ENCODE assay signal across 36 mouse cellular contexts in the genomic region with DNA sequence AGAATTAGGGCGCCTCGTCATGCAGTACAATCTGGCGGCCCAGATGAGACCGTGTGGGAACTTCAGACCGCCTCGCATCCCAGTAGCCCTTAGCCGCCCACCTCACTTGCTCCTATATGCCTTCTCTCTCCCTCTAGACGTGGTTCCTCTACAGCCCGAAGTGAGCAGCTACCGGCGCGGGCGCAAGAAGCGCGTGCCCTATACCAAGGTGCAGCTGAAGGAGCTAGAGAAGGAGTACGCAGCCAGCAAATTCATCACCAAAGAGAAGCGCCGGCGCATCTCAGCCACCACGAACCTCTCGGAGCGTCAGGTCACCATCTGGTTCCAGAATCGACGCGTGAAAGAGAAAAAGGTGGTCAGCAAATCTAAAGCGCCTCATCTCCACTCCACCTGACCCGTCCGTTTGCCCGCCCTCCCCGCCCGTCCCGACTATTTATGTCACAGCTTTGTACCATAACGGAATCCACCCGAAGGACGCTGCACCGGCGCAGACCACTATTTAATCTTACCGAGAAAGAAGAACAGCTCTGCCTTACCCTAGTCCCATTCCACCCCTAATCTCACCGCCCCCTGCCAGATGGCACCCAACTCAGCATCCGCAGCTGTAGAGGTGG. TPM values are rescaled to one million over a fixed set of nuclear protein-coding genes. Genes with fewer than 3 reads are reported as not detected.
DNase-seq lines count a peak whose midpoint lies in the region; ATAC-seq and TF ChIP-seq lines count a peak whose summit lies in the region.
"Had no signal": no experiment of that assay in that cellular context is flagged by ENCODE, and none has a peak within 500 bp of the region (broad histone marks: within the 10 kb centered on the region; RNA-seq: fewer than 3 reads in every experiment).

No protein-coding gene starts in this region.

- H3K9me3 ChIP-seq in E14TG2a.4 (ENCODE audit: low read length), result no peaks in the 10 kb centered on the region
- H3K9me3 ChIP-seq in ES-Bruce4 (replicated peaks; ENCODE audit: control insufficient read depth, insufficient read depth, low read length, poor library complexity, severe bottlenecking), result no peaks in the 10 kb centered on the region
- H3K9me3 ChIP-seq in limb, embryonic 11.5 days (ENCODE audit: control insufficient read depth, low read length), result no peaks in the 10 kb centered on the region
- no peaks in the 10 kb centered on the region for H3K9me3 ChIP-seq in neural tube, embryonic 14.5 days (ENCODE audit: control insufficient read depth, low read length)
- H3K9me3 ChIP-seq: embryonic facial prominence, embryonic 12.5 days; liver, embryonic 15.5 days; midbrain, embryonic 13.5 days had no signal

- H3K4me1 ChIP-seq in E14TG2a.4 (replicated peaks; ENCODE audit: low read depth, low read length), result peaks cover 55% of the 10 kb centered on the region
- H3K4me1 ChIP-seq in ES-Bruce4 (ENCODE audit: control insufficient read depth, insufficient read depth, low read length), result peaks cover 3% of the 10 kb centered on the region
- H3K4me1 ChIP-seq in limb, embryonic 11.5 days (ENCODE audit: control insufficient read depth, insufficient read depth, low read length), result no peaks in the 10 kb centered on the region
- H3K4me1 ChIP-seq in neural tube, embryonic 14.5 days (ENCODE audit: control insufficient read depth, insufficient read depth, low read length), result no peaks in the 10 kb centered on the region
- H3K4me1 ChIP-seq in heart, adult 2 months (ENCODE audit: control insufficient read depth, insufficient read depth, low read length), result no peaks in the 10 kb centered on the region
- H3K4me1 ChIP-seq: embryonic facial prominence, embryonic 12.5 days; liver, embryonic 15.5 days; midbrain, embryonic 13.5 days had no signal

- H3K27ac ChIP-seq in ES-Bruce4 (ENCODE audit: insufficient read depth, low read length), result no peak overlapping the region
- H3K27ac ChIP-seq in limb, embryonic 11.5 days (replicated peaks; ENCODE audit: low read depth, low read length), result no peak overlapping the region
- no peak overlapping the region for H3K27ac ChIP-seq in neural tube, embryonic 14.5 days (ENCODE audit: low read depth, low read length)
- no peak overlapping the region for H3K27ac ChIP-seq in heart, adult 2 months
- H3K27ac ChIP-seq: embryonic facial prominence, embryonic 12.5 days; hindbrain, embryonic 14.5 days; liver, embryonic 15.5 days; midbrain, embryonic 13.5 days had no signal

- TF ChIP-seq CTCF in E14TG2a.4 (conservative IDR thresholded peaks at IDR 0.05; ENCODE audit: low read length), result no peak
- no peak for TF ChIP-seq CTCF in ES-Bruce4 (IDR thresholded peaks at IDR 0.05; ENCODE audit: low read depth, low read length)
- no peak for TF ChIP-seq CTCF in heart, adult 2 months (IDR thresholded peaks at IDR 0.05)

- ATAC-seq in limb, embryonic 11.5 days (ENCODE audit: insufficient number of reproducible peaks, low FRiP score, low TSS enrichment, low read depth), result no peak
- ATAC-seq in neural tube, embryonic 14.5 days (ENCODE audit: low read depth), result no peak
- ATAC-seq: forebrain, embryonic 14.5 days; midbrain, embryonic 13.5 days; Patski had no signal

- no peak for TF ChIP-seq EP300 in ES-Bruce4 (IDR thresholded peaks at IDR 0.05; ENCODE audit: insufficient read depth, low read depth, low read length)
- no peak for TF ChIP-seq EP300 in heart, adult 2 months (IDR thresholded peaks at IDR 0.05; ENCODE audit: insufficient read depth, low read depth, low read length)

- peaks cover 92% of the 10 kb centered on the region for H3K27me3 ChIP-seq in E14TG2a.4 (ENCODE audit: insufficient read depth, low read length)
- peaks cover 38% of the 10 kb centered on the region for H3K27me3 ChIP-seq in ES-Bruce4 (ENCODE audit: control insufficient read depth, insufficient read depth, low read length, poor library complexity, severe bottlenecking)
- peaks cover 93% of the 10 kb centered on the region for H3K27me3 ChIP-seq in limb, embryonic 11.5 days (ENCODE audit: control insufficient read depth, insufficient read depth, low read length)
- H3K27me3 ChIP-seq in neural tube, embryonic 14.5 days (ENCODE audit: control insufficient read depth, insufficient read depth, low read length), result peaks cover 66% of the 10 kb centered on the region
- H3K27me3 ChIP-seq in heart, adult 2 months (ENCODE audit: control insufficient read depth, insufficient read depth, low read length), result peaks cover 12% of the 10 kb centered on the region

- H3K79me2 ChIP-seq in heart, adult 2 months (replicated peaks; ENCODE audit: control insufficient read depth, insufficient read depth, low read length), result no peaks in the 10 kb centered on the region

- intact Hi-C loops in heart, adult 2 months (cut with DNase I), result no loop called here

- DNase-seq in limb, embryonic 11.5 days (ENCODE audit: low spot score), result peak; percentile 66
- DNase-seq in frontal cortex, postnatal 36 days (ENCODE audit: low spot score in 2 of 2), result no peak
- DNase-seq in heart, adult 2 months, result no peak
- DNase-seq: adrenal gland, postnatal 14 days; B cell, adult 2 months; cerebellum, adult 11-12 months; cerebellum, postnatal 25 days; gastrocnemius, postnatal 25 days; heart, postnatal 36 days; kidney, adult 18-20 months; layer of hippocampus, postnatal 36 days; left cerebral cortex, postnatal 4 days; lung, embryonic 14.5 days; lung, postnatal 14 days; retina, postnatal 1 day; right cerebral cortex, postnatal 14 days had no signal

- H3K36me3 ChIP-seq in E14TG2a.4 (ENCODE audit: insufficient read depth, low read length), result no peaks in the 10 kb centered on the region
- H3K36me3 ChIP-seq in ES-Bruce4 (ENCODE audit: control insufficient read depth, insufficient read depth, low read length, poor library complexity, severe bottlenecking), result no peaks in the 10 kb centered on the region
- no peaks in the 10 kb centered on the region for H3K36me3 ChIP-seq in limb, embryonic 11.5 days (ENCODE audit: control insufficient read depth, insufficient read depth, low read length)
- no peaks in the 10 kb centered on the region for H3K36me3 ChIP-seq in neural tube, embryonic 14.5 days (ENCODE audit: control insufficient read depth, insufficient read depth, low read length)
- no peaks in the 10 kb centered on the region for H3K36me3 ChIP-seq in heart, adult 2 months (ENCODE audit: control insufficient read depth, insufficient read depth, low read length)
- H3K36me3 ChIP-seq: embryonic facial prominence, embryonic 12.5 days; liver, embryonic 15.5 days; midbrain, embryonic 13.5 days had no signal

- no peak overlapping the region for H3K4me2 ChIP-seq in limb, embryonic 11.5 days (ENCODE audit: low read depth, severe bottlenecking)
- peak overlapping the region; percentile 27; the same call in 1 of the 2 replicates for H3K4me2 ChIP-seq in neural tube, embryonic 14.5 days (ENCODE audit: low read depth, low read length)
- H3K4me2 ChIP-seq: embryonic facial prominence, embryonic 12.5 days; heart, embryonic 11.5 days; hindbrain, embryonic 14.5 days; liver, embryonic 15.5 days; lung, embryonic 14.5 days; midbrain, embryonic 13.5 days had no signal

- WGBS in limb, embryonic 11.5 days, result under 1% methylated on average over 40 of the region's 40 CpGs
- WGBS in neural tube, embryonic 14.5 days, result 2% methylated on average over 40 of the region's 40 CpGs
- WGBS in heart, adult 2 months, result 2% methylated on average over 40 of the region's 40 CpGs

- TF ChIP-seq POLR2A in ES-Bruce4 (IDR thresholded peaks at IDR 0.05; ENCODE audit: insufficient read depth, low read length), result no peak
- TF ChIP-seq POLR2A in heart, adult 2 months (IDR thresholded peaks at IDR 0.05; ENCODE audit: insufficient read depth, low read depth, low read length), result no peak

- H3K4me3 ChIP-seq in E14TG2a.4 (replicated peaks; ENCODE audit: low read length) (peak overlapping the region; percentile 51), ES-Bruce4 (ENCODE audit: low read depth, low read length) (0 out of 2 replicates have a peak overlapping the region, but pooled peaks have one; percentile 34)
- H3K4me3 ChIP-seq in limb, embryonic 11.5 days (ENCODE audit: low read depth, low read length), result no peak overlapping the region
- peak overlapping the region; percentile 6; the same call in 1 of the 2 replicates for H3K4me3 ChIP-seq in neural tube, embryonic 14.5 days (ENCODE audit: low read depth, low read length)
- H3K4me3 ChIP-seq in heart, adult 2 months, result no peak overlapping the region
- H3K4me3 ChIP-seq: embryonic facial prominence, embryonic 12.5 days; liver, embryonic 15.5 days; midbrain, embryonic 13.5 days had no signal

- no peak overlapping the region for H3K9ac ChIP-seq in ES-Bruce4 (ENCODE audit: low read depth, poor library complexity, severe bottlenecking)
- no peak overlapping the region for H3K9ac ChIP-seq in limb, embryonic 11.5 days (ENCODE audit: low read length)
- H3K9ac ChIP-seq in neural tube, embryonic 14.5 days (replicated peaks; ENCODE audit: low read depth, low read length), result no peak overlapping the region
- no peak overlapping the region for H3K9ac ChIP-seq in heart, adult 2 months (ENCODE audit: low read depth, low read length)
- H3K9ac ChIP-seq: embryonic facial prominence, embryonic 12.5 days; hindbrain, embryonic 14.5 days; liver, embryonic 15.5 days; lung, embryonic 14.5 days; midbrain, embryonic 13.5 days had no signal

RNA-seq across cellular contexts. Expression of a gene that starts 6.2 kb away (rescaled TPM):
- 3.7 and 3.8 TPM in 2 replicates for polyA plus RNA-seq in ES-Bruce4 (2011; ENCODE audit: insufficient read depth, insufficient read length, low read depth, missing spikeins)
- 2.3 and 2.4 TPM in 2 replicates for polyA plus RNA-seq in limb, embryonic 11.5 days (2014; fragmentation: Nextera tagmentation; extraction: Ambion mirVana)
- polyA plus RNA-seq in neural tube, embryonic 14.5 days (2014; fragmentation: Nextera tagmentation; extraction: Ambion mirVana), result not detected in 2 replicates
- not detected for total RNA-seq in heart, adult 2 months (2021)
- polyA plus RNA-seq in heart, adult 2 months (2012; rRNA removed), result not detected in 2 replicates
- total RNA-seq: adrenal gland, postnatal 14 days; gastrocnemius, adult 18-20 months; gastrocnemius, postnatal 25 days; heart, postnatal 36 days; layer of hippocampus, adult 8-10 months; layer of hippocampus, postnatal 36 days; left cerebral cortex, postnatal 4 days; liver, adult 2 months; megakaryocyte, adult 5-6 weeks; MEL had no signal
- polyA plus RNA-seq: forebrain, embryonic 14.5 days; heart, embryonic 11.5 days; heart, embryonic 16.5 days; hindbrain, embryonic 14.5 days; kidney, embryonic 16.5 days; liver, adult 2 months; liver, embryonic 15.5 days; lung, embryonic 14.5 days; midbrain, embryonic 13.5 days; small intestine, adult 2 months; stomach, embryonic 14.5 days; testis, adult 2 months had no signal

RNA-seq across cellular contexts. Expression of a gene that starts 9.4 kb away (rescaled TPM):
- not detected in 2 replicates for polyA plus RNA-seq in ES-Bruce4 (2011; ENCODE audit: insufficient read depth, insufficient read length, low read depth, missing spikeins)
- polyA plus RNA-seq in limb, embryonic 11.5 days (2014; fragmentation: Nextera tagmentation; extraction: Ambion mirVana), result 0.96 and 1.2 TPM in 2 replicates
- polyA plus RNA-seq in neural tube, embryonic 14.5 days (2014; fragmentation: Nextera tagmentation; extraction: Ambion mirVana), result not detected in 2 replicates
- total RNA-seq in heart, adult 2 months (2021), result not detected
- not detected in 2 replicates for polyA plus RNA-seq in heart, adult 2 months (2012; rRNA removed)
- total RNA-seq: adrenal gland, postnatal 14 days; gastrocnemius, adult 18-20 months; gastrocnemius, postnatal 25 days; heart, postnatal 36 days; layer of hippocampus, adult 8-10 months; layer of hippocampus, postnatal 36 days; left cerebral cortex, postnatal 4 days; liver, adult 2 months; megakaryocyte, adult 5-6 weeks; MEL had no signal
- polyA plus RNA-seq: embryonic facial prominence, embryonic 12.5 days; forebrain, embryonic 14.5 days; heart, embryonic 11.5 days; heart, embryonic 16.5 days; hindbrain, embryonic 14.5 days; kidney, embryonic 16.5 days; liver, adult 2 months; liver, embryonic 15.5 days; lung, embryonic 14.5 days; midbrain, embryonic 13.5 days; Patski; small intestine, adult 2 months; stomach, embryonic 14.5 days; testis, adult 2 months had no signal

RNA-seq across cellular contexts. Expression of a gene that starts 27.1 kb away (rescaled TPM):
- not detected in 2 replicates for polyA plus RNA-seq in ES-Bruce4 (2011; ENCODE audit: insufficient read depth, insufficient read length, low read depth, missing spikeins)
- 5.5 and 5.9 TPM in 2 replicates for polyA plus RNA-seq in limb, embryonic 11.5 days (2014; fragmentation: Nextera tagmentation; extraction: Ambion mirVana)
- polyA plus RNA-seq in neural tube, embryonic 14.5 days (2014; fragmentation: Nextera tagmentation; extraction: Ambion mirVana), result not detected in 2 replicates
- total RNA-seq in heart, adult 2 months (2021), result not detected
- not detected in 2 replicates for polyA plus RNA-seq in heart, adult 2 months (2012; rRNA removed)
- total RNA-seq: adrenal gland, postnatal 14 days; heart, postnatal 36 days; layer of hippocampus, adult 8-10 months; layer of hippocampus, postnatal 36 days; left cerebral cortex, postnatal 4 days; liver, adult 2 months; megakaryocyte, adult 5-6 weeks; MEL had no signal
- polyA plus RNA-seq: embryonic facial prominence, embryonic 12.5 days; forebrain, embryonic 14.5 days; heart, embryonic 11.5 days; heart, embryonic 16.5 days; hindbrain, embryonic 14.5 days; liver, adult 2 months; liver, embryonic 15.5 days; lung, embryonic 14.5 days; midbrain, embryonic 13.5 days; Patski; small intestine, adult 2 months; stomach, embryonic 14.5 days; testis, adult 2 months had no signal

RNA-seq across cellular contexts. Expression of a gene that starts 39.5 kb away (rescaled TPM):
- polyA plus RNA-seq in ES-Bruce4 (2011; ENCODE audit: insufficient read depth, insufficient read length, low read depth, missing spikeins), result not detected in 2 replicates
- 43.9 and 56.2 TPM in 2 replicates for polyA plus RNA-seq in limb, embryonic 11.5 days (2014; fragmentation: Nextera tagmentation; extraction: Ambion mirVana)
- polyA plus RNA-seq in neural tube, embryonic 14.5 days (2014; fragmentation: Nextera tagmentation; extraction: Ambion mirVana), result 46.1 and 94.7 TPM in 2 replicates
- not detected for total RNA-seq in heart, adult 2 months (2021)
- polyA plus RNA-seq in heart, adult 2 months (2012; rRNA removed), result not detected in 2 replicates
- total RNA-seq: heart, postnatal 36 days; layer of hippocampus, adult 8-10 months; layer of hippocampus, postnatal 36 days; left cerebral cortex, postnatal 4 days; liver, adult 2 months; megakaryocyte, adult 5-6 weeks had no signal
- polyA plus RNA-seq: embryonic facial prominence, embryonic 12.5 days; forebrain, embryonic 14.5 days; heart, embryonic 16.5 days; hindbrain, embryonic 14.5 days; liver, adult 2 months; liver, embryonic 15.5 days; lung, embryonic 14.5 days; midbrain, embryonic 13.5 days; small intestine, adult 2 months; stomach, embryonic 14.5 days had no signal

RNA-seq across cellular contexts. Expression of a gene that starts 40.1 kb away (rescaled TPM):
- polyA plus RNA-seq in ES-Bruce4 (2011; ENCODE audit: insufficient read depth, insufficient read length, low read depth, missing spikeins), result not detected in 2 replicates
- 8.3 and 9.1 TPM in 2 replicates for polyA plus RNA-seq in limb, embryonic 11.5 days (2014; fragmentation: Nextera tagmentation; extraction: Ambion mirVana)
- 3.6 and 10.2 TPM in 2 replicates for polyA plus RNA-seq in neural tube, embryonic 14.5 days (2014; fragmentation: Nextera tagmentation; extraction: Ambion mirVana)
- not detected for total RNA-seq in heart, adult 2 months (2021)
- 0.20 TPM in 1 of 2 replicates, not detected in the other for polyA plus RNA-seq in heart, adult 2 months (2012; rRNA removed)
- total RNA-seq: heart, postnatal 36 days; layer of hippocampus, adult 8-10 months; layer of hippocampus, postnatal 36 days; left cerebral cortex, postnatal 4 days; megakaryocyte, adult 5-6 weeks had no signal
- polyA plus RNA-seq: forebrain, embryonic 14.5 days; liver, adult 2 months had no signal

Comparison
In these comparisons a context has a peak if more than half of its experiments do, and no peak if none do; other contexts are left out.
1. H3K4me3 ChIP-seq: peak in E14TG2a.4 (single experiment), ES-Bruce4 (single experiment) and neural tube, embryonic 14.5 days (single experiment); none in limb, embryonic 11.5 days (single experiment) and heart, adult 2 months (single experiment).